Mouse (Mus musculus): ENCODE results near the gene Rsc1a1.
A peak's percentile ranks its signal among the peaks of the same experiment; 100 is the strongest.

DNA sequence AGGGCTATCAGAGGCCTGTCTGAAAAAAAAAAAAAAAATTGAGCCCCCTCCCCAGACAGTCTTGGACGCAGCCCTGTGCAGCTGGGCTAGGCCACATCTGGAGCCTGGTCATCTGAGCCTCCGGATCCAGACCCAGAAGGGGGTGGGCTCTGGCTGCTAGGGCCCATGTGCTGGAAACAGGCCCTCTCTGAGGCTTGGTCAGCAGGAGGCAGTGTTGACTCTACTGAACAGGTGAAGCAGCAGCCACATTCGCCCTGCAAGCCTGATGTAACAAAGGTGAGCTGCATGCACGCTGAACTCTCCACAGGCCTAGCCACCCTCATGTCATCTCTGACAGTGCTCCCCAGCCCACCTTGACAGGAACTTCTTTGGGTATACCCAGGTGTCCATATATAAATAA is 25.7 kb downstream of the Rsc1a1 start:
- peak; percentile 44 for TF ChIP-seq CTCF (IDR thresholded peaks at IDR 0.05)
- TF ChIP-seq EP300 (IDR thresholded peaks at IDR 0.05; ENCODE audit: insufficient read depth, low read depth, low read length): no peak
- no peak for TF ChIP-seq POLR2A (IDR thresholded peaks at IDR 0.05; ENCODE audit: insufficient read depth, low read depth, low read length)

All from heart, adult 2 months (tissue).